9 mouse cellular contexts compared by ENCODE assay signal in genomic region chr17:50677978-50678712, GRCm38 (mm10).
A peak's percentile ranks its signal among the peaks of the same experiment; 100 is the strongest.
DNase-seq lines count a peak whose midpoint lies in the region; ATAC-seq lines count a peak whose summit lies in the region.
"Had no signal": no experiment of that assay in that cellular context is flagged by ENCODE, and none has a peak within 500 bp of the region (broad histone marks: within the 10 kb centered on the region; RNA-seq: fewer than 3 reads in every experiment).

No protein-coding gene starts in this region.

- H3K9ac ChIP-seq in forebrain, embryonic 16.5 days (replicated peaks; ENCODE audit: low read depth, low read length) = no peak overlapping the region
- H3K9ac ChIP-seq in heart, embryonic 16.5 days (ENCODE audit: low read length) = no peak overlapping the region; the same call in 1 of the 2 replicates

- no peak overlapping the region for H3K4me3 ChIP-seq in forebrain, embryonic 16.5 days (replicated peaks; ENCODE audit: low read length)
- H3K4me3 ChIP-seq in forebrain, embryonic 10.5 days = no peak overlapping the region
- no peak overlapping the region for H3K4me3 ChIP-seq in heart, embryonic 16.5 days (ENCODE audit: low read length)

- DNase-seq in forebrain, embryonic 10.5 days (ENCODE audit: extremely low spot score, low spot score) = no peak
- peak; percentile 37 for DNase-seq in CD4-positive helper T cell, adult 2 months (ENCODE audit: low read depth, low spot score)
- peak; percentile 87 for DNase-seq in cerebellum, adult 9-11 months
- peak; percentile 55 to 70 for DNase-seq in kidney, postnatal 4 days
- DNase-seq in naive thymus-derived CD4-positive, alpha-beta T cell, adult 2 months (ENCODE audit: low read depth) = peak; percentile 34
- no peak for DNase-seq in left cerebral cortex, postnatal 14 days (ENCODE audit: low spot score in 2 of 2)

- H3K4me1 ChIP-seq in forebrain, embryonic 16.5 days (replicated peaks; ENCODE audit: control insufficient read depth, insufficient read depth, low read length) = peaks cover 3% of the 10 kb centered on the region
- H3K4me1 ChIP-seq in forebrain, embryonic 10.5 days = no peaks in the 10 kb centered on the region
- peaks cover 22% of the 10 kb centered on the region for H3K4me1 ChIP-seq in heart, embryonic 16.5 days (ENCODE audit: control insufficient read depth, insufficient read depth, low read length)

- no peaks in the 10 kb centered on the region for H3K36me3 ChIP-seq in forebrain, embryonic 16.5 days (ENCODE audit: control insufficient read depth, insufficient read depth)
- peaks cover 1% of the 10 kb centered on the region; the same call in 1 of the 2 replicates for H3K36me3 ChIP-seq in forebrain, embryonic 10.5 days (replicated peaks)
- H3K36me3 ChIP-seq in heart, embryonic 16.5 days (ENCODE audit: control insufficient read depth, insufficient read depth) = no peaks in the 10 kb centered on the region
- H3K36me3 ChIP-seq: G1E had no signal

- no peaks in the 10 kb centered on the region for H3K27me3 ChIP-seq in forebrain, embryonic 16.5 days (replicated peaks; ENCODE audit: control insufficient read depth, insufficient read depth, low read length)
- no peaks in the 10 kb centered on the region for H3K27me3 ChIP-seq in forebrain, embryonic 10.5 days (ENCODE audit: poor library complexity, severe bottlenecking)
- no peaks in the 10 kb centered on the region for H3K27me3 ChIP-seq in heart, embryonic 16.5 days (ENCODE audit: control insufficient read depth, insufficient read depth, low read length)

- H3K9me3 ChIP-seq in forebrain, embryonic 16.5 days (ENCODE audit: control insufficient read depth, low read length) = no peaks in the 10 kb centered on the region
- no peaks in the 10 kb centered on the region for H3K9me3 ChIP-seq in forebrain, embryonic 10.5 days
- H3K9me3 ChIP-seq in heart, embryonic 16.5 days (replicated peaks; ENCODE audit: control insufficient read depth, low read length) = no peaks in the 10 kb centered on the region

- no peak overlapping the region for H3K4me2 ChIP-seq in forebrain, embryonic 16.5 days (ENCODE audit: low read length)
- peak overlapping the region; percentile 21; the same call in 1 of the 2 replicates for H3K4me2 ChIP-seq in heart, embryonic 16.5 days (ENCODE audit: low read depth, low read length)

- intact Hi-C loops in left cerebral cortex, postnatal 14 days (cut with DNase I) = no loop called here

- WGBS in forebrain, embryonic 16.5 days = 78% methylated on average over 10 of the region's 10 CpGs
- WGBS in forebrain, embryonic 10.5 days = 85% methylated on average over 10 of the region's 10 CpGs
- 37% methylated on average over 10 of the region's 10 CpGs for WGBS in heart, embryonic 16.5 days

- no peak overlapping the region for H3K27ac ChIP-seq in forebrain, embryonic 16.5 days (ENCODE audit: low read length)
- H3K27ac ChIP-seq in forebrain, embryonic 10.5 days = no peak overlapping the region
- peak overlapping the region; percentile 69 for H3K27ac ChIP-seq in heart, embryonic 16.5 days (ENCODE audit: low read length)

- ATAC-seq in forebrain, embryonic 16.5 days = peak; percentile 14; the same call in 1 of the 2 replicates
- peak; percentile 33; the same call in 1 of the 2 replicates for ATAC-seq in heart, embryonic 16.5 days (replicated peaks; ENCODE audit: extremely low read depth, insufficient read depth, low FRiP score)

Comparison
In these comparisons a context has a peak if more than half of its experiments do, and no peak if none do; other contexts are left out.
1. DNase-seq: peak in CD4-positive helper T cell, adult 2 months (single experiment), cerebellum, adult 9-11 months (single experiment), kidney, postnatal 4 days (2 of 2) and naive thymus-derived CD4-positive, alpha-beta T cell, adult 2 months (single experiment); none in forebrain, embryonic 10.5 days (single experiment) and left cerebral cortex, postnatal 14 days (0 of 2).